Mouse (Mus musculus): Measurements from ENCODE around the gene Cdk1.

The Cdk1 gene

DNA sequence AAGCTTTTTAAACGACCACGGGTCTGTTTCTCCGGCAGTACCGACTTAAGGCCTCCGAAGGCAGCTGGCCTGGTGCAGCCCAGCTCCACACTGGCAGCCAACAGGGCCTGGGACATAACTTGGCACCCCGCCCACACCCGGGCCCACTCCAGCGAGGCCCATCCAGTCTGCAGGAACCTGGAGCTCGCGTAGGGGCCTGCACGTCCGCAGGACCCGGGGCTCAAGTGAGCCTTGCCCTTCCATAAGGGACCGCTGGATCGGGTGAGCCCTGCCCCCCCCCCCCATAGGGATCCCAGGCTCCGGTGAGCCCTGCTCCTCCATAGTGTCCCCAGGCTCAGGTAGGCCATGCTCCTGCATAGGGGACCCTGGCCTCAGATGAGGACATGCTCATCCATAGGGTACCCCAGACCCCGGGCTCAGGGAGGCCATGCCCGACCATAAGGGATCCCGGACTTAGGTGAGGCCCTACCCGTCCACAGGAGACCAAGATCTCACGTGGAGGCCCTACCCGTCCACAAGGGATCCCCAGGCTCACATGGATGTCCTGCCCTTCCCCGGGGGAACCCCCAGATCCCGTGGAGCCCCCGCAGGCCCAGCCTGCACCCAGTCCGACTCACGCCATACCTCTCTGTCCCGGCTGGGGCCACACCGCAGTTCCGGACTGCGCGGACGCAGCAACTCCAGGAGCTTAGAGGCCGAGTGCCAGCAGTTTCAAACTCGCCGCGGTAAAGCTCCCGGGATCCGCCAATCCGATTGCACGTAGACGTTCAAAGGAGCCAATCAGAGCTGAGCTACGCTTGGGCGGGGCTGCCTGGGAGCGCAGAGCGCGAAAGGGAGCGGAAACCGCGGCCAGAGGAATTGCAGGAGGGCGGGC lies at the start of gene Cdk1:
Gene Cdk1, minus strand, starts transcription at position 727 of the 874 bp plus-strand sequence.
- DNase-seq = peak; percentile 95 to 96

DNA sequence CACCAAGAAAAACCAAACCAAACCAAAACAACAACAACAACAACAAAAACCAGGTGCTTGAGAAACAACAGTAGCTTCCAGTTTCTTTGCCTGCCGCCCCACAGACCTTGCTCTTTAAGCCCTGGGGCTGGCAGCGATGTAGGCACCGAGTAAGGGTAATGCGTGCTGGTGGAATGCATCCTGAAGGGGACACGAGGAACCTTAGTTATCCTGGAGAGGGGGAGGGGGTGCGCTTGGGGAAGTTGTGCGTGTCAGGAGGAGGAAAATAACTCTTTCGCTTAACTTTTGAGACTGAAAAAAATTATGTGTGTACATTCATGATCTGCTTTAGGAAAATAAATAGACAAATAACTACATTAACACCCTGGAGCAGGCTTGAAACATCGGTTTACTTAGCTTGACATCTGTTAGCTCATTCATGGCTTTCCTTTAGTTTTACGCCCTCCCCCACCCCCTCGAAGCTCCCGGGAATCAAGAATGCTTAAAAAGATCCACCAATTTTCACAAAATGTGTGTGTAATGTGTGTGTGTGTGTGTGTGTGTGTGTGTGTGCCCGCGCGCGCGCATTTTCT lies 47.2 kb upstream of the Cdk1 start:
- DNase-seq = no peak

DNA sequence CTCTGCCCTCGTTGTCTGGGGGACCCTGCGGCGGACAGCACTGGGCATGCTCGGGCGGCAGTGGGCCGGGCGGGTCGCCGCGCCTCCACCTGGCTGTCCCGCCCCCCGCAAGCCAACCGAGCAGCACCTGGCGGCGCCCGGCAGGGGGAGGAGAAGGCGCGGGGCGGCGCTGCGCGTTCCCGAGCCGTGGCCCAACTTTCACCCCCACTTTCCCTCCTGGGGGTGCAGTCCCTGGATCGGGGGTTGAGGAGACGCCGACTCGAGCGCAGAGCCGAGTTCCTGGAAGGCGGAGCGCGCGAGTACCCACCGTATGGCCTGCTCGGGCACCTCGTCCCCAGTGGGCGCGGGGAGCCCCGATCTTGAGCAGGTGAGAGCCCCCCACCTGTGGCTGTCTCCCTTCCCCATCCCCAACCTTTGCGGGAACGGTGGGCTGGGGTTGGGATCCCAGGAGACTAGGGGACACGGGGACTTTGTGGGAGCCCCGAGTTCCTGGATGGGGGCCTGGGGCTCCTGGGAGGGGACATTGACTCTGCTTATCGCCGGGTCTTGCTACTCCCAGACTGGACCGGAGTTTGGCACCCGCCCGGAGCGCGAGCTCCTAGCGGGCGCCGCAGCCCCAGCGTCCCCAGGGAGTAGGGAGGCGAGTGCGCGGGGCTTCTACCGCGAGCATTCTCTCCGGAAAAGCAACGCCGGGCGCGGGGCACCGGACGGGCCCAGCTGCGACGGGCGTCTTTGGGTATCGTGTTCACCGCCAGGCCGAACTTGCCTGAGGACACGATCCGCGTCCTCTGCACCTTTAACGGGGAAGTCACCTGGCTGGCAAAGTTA lies 46.2 kb upstream of the Cdk1 start, which contains the start of gene Ank3:
Gene Ank3, plus strand, starts transcription at position 11 of the 828 bp plus-strand sequence.
- peak; percentile 69 to 77 for DNase-seq

DNA sequence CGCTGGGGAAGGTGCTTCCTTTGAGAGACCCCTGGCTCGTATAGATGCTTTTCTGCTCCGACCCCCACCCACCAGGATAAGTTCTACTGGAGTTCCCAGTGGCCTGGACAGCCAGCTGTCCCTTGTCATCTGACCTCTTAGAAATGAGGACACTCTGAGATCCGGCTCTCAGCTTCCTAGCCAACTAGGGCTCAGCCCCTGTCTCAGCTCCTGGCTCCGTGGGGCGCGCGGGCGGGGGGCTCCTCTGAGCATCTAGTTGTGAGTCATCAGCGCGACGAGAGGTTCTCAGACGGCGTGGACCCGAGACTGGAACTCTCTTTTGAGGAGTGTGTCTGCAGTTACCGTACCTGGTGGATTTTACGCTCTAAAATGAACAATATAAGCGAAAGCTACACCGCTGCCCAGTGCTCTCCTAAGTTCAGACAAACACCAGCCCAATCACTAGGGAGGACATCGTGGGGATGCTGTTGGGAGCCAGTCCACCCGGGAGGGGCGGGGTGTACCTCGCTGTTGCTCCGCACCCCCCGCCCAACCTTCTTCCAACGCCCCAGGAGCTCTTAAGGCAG lies 45.5 kb upstream of the Cdk1 start:
- no peak for DNase-seq

DNA sequence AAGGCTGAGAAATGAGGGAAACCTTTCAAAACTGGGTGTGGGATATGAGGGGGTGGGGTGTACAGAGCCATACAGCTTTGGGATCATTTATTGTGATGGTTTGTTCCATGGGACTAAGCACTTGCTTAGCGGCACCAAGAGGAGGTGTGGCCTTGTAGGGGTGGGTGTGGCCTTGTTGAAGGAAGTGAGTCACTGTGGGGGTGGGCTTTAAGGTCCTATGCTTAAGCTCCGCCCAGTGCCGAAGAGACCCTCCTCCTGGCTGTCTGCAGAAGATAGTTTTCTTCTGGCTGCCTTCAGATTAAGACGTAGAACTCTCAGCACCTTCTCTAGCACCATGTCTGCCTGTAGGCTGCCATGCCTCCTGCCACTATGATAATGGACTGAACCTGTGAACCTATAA lies 36.8 kb upstream of the Cdk1 start:
- no peak for DNase-seq

DNA sequence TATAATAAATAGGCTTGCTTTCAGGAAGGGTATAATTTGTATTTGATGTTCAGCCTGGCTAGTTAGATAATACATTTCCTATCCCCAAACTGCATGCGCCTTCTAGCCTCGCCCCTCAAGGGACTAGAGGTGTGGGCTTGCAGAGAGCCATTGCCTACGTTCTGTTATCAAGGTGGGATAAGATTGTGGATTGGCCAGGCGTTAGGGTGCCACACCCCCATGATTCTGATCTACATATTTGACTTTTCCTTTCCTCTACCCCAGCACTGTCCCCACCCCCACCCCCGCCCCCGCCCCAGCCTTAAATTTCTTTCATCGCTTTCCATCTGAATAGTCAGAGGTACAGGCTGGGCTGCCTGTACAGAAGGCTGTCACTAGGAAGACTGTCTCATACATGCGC lies 34.0 kb upstream of the Cdk1 start:
- no peak for DNase-seq

DNA sequence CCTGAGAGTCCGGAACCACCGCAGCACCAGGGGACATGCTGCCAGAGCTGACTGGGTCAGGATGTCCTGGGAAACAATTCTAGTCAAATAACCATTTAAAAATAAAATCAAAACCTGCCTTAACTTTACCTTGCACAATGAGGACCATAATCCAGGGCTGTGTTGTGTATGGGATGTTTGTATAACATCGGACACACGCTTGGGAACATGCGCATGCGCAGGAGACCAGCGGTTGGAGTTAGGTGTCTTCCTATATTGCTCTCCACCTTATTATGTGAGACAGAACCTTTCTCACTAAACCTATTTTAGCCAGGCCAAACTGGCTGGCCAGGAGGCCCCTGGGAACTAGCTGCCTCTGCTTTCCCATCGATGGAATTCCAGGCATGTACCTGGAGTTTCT lies 32.4 kb upstream of the Cdk1 start:
- no peak for DNase-seq

DNA sequence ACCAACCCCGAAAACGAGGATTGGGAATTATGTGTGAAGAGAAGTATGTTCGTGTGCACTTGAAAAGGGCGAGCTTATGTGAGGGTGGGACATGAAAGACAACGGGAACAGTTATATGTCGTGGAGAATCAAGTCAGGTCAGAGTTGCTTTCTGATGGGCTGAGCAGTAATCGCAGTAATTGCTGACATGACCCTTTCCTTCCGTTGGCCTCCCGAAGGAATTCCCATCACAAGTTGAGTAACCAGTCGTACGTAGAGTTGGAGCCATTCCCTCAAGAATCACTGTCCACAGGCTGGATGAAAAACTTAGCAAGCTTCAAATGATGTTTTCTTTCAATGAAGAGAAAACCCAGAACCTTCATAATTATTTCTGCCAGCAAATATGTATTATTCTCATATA lies 31.9 kb upstream of the Cdk1 start:
- DNase-seq = no peak

DNA sequence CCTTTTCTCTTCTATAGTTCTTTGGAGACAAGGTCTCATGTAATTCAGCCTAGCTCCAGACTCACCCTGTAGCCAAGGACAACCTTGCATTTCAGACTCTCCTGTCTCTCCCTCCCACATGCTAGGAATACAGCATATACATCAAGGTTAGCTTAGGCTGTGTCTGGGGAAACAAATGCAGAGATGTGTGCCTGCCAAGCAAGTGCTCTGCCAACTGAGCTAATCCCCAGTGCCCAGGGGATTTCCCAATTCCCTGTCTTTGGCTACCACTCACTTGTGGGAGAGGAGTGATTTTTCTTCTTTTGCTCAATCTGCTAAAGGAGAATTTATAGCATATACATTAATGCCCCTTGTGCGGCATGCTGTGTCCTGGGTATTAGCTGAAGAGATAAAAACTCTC lies 30.4 kb upstream of the Cdk1 start:
- DNase-seq = no peak

DNA sequence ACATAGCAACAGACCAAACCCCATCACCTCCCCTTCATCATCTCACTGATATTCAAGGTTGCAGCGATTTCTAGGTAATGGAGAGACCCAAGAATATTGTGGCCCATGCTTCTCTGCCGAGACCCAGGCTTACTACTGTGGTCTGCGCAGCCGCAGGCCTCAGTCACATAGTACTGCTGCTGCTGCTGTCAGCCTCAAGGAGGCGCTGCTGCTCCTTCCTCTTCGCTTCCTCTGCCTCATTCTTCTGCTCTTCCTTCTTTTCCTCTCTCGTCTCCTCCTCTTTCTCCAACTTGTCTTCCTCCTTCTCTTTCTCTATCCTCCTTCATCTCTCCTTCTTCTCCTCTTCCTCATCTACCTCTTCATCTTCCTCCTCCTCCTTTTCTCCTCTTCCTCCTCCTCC lies 22.4 kb upstream of the Cdk1 start:
- DNase-seq = peak in 1 of 2 experiments; percentile 19

DNA sequence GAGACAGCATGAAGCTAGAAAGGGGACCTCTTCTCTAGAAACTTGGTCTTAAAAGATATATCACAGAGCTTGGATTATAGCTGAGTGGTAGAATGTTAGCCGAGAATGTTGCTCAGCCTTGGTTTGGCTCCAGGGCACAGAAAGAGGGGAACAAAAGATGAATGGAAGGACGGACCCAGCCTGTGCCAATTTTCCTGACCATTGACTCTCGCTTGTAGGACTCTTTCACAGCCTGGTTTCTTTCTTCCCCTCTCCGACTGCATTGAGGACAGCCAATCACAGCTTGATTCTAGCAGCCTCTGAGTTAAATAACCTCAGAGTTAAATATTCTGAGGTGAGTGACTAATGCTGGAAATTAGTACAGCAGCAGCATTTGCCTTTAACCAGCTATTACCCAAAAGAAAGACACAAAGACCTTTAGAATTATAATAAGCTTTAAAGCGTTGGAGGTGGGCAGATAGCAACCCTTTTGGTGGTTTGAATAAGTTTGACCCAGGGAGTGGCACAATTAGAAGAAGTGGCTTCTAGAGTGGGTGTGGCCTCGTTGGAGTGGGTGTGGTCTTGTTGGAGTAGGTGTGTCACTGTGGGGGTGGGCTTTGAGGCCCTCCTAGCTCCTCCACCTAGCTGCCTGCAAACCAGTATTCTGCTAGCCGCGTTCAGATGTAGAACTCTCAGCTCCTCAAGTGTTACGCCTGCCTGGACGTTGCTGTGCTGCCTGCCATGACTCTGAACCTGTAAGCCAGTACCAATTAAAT lies 21.2 kb upstream of the Cdk1 start:
- no peak for DNase-seq

DNA sequence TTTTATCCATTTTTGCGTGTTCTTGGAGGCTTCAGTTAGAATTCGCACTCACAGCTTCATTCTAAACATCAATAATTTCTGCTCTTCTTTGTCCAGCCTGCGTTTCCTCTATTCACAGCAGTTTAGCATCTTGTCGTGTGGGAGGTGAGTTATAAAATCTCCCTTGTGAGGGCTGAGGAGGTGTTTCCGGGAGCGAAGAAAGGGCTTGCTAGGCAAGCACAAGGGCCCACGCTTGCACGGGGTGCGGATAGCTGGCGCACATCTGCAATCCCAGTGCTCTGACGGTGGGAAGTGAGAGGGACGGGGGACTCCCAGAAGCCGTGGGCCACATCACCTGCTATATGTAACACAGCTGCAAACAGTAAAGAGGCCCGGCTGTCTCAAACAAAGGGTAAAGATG lies 19.3 kb upstream of the Cdk1 start:
- no peak for DNase-seq

DNA sequence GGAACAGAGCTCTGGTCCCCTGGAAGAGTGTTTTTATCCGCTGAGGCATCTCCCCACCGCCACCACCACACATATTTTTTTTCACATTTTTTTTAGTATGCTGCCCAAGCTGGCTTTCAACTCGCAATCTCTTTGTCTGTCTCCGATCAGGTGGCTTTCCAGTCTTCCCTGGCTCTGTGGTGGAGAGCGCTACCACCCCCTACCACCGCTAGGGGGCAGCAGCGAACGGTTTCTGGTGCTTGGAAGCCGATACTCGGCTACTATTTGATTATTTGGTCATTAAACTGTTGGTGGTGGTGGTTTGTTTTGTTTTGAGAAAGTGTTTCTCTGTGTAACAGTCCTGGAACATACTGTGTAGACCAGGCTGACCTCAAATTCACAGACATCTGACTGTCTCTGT lies 18.7 kb upstream of the Cdk1 start:
- DNase-seq = peak; percentile 7 to 15

DNA sequence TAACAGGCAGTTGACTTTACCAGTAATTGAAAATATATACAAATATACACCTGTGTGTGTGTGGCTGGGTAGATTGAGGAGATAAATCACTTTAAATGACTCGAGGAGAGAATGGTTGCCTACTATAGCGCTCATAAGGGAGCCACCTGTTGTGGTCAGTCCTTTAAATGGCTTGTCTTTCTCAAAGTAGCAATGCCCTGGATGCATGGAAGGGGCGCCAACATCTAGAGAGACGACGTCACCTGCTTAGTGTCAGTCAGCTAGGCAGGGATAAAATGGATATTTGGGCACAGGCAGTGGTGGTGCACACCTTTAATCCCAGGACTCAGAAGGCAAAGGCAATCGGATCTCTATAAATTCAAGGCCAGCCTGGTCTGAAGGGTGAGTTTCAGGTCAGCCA lies 16.6 kb upstream of the Cdk1 start:
- DNase-seq = no peak

DNA sequence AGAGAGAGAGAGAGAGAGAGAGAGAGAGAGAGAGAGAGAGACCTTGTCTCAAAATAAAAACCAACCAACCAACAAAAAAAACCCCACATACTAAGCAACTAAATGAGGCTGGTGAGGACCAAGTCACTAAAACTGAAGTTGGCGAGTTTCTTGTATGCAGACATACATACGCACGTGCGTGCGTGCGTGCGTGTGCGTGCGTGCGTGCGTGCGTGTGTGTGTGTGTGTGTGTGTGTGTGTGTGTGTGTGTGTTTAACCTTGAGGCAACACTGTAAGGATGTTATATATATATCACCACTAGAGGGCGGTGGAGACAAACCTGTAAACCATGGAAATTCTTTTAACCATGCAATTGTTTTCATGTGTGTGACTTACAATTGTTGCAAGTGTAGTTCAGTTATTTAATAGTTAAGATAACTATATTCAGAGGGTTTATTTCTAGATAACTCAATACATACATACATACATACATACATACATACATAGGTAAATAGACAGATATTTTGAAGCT lies 14.2 kb upstream of the Cdk1 start:
- DNase-seq = no peak

DNA sequence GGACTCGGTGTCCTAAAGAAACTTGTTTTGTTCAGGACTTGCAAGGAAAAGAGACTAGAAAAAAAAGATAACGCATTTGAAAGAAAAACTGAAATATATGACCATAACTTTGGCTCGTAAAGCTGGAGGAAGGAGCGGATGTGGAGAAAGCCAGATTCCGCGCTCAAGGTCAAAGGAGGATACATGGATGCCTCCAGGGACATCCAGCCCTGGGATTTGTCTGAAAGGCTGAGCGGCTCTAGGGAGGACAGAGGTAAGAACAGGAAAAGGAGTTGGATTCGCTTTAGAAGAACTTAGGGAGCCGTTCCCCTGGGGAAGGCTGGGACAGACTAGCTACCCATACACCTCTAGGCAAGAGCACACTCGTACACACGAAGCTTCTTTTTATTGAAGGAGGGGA lies 13.5 kb upstream of the Cdk1 start:
- no peak for DNase-seq

DNA sequence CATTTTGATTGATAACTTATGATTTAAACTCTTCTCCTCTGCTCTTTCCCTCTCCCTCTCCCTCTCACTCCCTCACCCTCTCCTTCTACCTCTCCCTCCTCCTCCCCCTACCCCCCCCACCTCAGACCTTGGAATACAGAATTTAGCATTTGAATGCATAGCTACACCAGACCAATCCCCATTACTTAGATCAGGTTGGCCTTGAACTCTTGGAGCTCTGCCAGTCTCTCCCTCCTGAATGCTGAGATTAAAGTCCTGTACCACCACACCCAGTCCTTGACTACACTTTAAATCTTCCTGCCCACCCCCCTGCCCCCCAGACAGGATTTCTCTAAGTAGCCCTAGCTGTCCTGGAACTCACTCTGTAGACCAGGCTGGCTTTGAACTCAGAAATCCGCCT lies 6.9 kb upstream of the Cdk1 start:
- DNase-seq = no peak

DNA sequence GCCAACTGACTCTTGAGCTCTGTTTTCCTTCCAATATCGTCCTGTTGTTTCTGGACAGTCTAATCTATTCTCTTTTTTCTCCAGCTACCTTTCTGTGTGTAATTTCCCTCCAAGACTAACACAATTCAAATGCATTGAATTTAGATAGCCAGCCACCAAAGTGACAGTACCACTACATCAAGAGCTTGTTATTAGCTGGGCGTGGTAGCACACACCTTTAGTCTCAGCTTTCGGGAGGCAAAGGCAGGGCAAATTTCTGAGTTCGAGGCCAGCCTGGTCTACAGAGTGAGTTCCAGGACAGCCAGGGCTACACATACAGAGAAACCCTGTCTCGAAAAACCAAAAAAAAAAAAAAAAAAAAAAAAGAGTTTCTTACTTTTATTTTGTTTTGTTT lies 345 bp upstream of the Cdk1 start:
- DNase-seq = peak in 1 of 2 experiments; percentile 4

DNA sequence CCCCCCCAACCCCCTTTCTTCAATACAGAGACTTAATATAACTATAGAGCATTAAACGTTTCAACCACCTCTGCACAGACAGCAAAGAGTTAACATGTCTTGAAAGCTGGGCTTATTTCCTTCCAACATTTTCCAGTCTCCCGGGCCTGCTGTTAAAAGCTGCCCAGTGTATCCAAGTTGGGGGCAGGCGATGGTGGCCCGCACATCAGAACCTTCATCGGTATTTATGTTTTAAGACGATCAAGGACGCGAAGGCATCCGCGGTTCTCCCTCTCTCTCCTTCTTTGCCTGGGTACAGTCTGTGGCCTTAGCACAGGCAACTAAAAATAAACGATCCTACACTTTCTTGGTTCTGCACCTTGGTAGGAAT lies 911 bp downstream of the Cdk1 start:
- no peak for DNase-seq

DNA sequence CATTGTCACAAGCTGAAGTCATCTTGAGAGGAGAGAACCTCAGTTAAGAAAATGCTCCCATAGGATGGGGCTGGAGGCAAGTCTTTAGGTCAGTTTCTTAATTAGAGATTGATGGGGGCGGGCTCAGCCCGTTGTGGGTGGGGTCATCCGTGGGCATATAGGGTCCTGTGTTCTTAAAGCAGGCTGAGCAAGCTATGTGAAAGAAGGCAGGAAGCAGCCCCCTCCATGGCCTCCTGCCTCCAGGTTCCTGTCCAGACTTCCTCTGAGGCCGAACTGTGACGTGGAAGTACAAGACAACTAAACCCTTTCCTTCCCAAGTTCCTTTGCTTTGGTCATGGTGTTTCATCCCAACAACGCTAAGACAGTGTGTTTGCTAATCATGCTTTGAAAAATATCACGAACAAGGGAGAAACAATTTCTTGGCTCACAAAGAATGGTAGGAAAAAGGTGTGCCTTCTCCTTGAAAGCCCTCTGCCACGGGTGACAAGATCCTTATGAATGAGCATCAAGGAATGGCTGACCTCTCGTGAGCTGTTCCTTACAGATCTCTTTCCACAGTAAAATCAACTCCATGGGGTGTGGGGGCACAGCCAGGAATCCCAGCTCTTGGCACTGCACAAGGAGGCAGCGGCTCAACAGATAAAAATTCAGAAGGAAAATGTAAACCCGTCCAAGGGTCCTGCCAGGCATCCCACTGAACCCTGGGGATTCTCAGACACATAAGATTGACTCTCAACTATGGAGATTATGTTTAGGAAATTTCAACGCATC lies 1.5 kb downstream of the Cdk1 start:
- no peak for DNase-seq

DNA sequence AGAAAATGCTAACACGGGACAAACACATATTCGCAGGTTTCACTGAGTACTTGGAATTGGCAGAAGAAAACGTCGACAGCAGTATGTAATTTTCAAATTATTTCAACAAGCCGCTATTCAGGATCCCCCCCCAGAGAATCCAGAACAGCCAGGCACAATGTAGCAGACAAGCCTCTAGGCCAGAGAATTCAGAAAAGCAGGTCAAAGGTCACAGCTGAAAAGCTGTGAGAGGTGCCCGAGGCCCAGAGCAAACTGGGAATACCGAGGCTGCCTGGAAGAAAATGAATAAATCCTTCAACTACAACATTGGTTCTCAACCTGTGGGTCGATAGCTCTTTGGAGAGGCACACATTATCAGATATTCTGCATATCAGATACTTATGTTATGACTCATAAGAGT lies 4.5 kb downstream of the Cdk1 start:
- DNase-seq = no peak

DNA sequence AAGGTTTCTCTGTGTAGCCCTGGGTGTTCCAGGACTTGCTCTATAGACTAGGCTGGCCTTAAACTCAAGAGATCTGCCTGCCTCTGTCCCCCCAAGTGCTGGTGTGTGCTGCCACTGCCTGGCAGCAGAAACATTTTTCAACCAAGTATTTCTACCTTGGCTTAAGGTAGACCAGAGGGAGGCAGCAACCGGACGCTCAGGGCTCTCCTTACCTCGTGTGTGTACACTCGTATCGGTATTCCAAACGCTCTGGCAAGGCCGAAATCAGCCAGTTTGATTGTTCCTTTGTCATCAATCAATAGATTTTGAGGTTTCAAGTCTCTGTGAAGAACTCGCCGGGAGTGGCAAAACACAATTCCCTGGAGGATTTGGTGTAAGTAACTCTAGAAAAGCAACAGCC lies 10.4 kb downstream of the Cdk1 start:
- DNase-seq = no peak
